Mouse (Mus musculus): ENCODE results near the gene Dpf3. TPM values are rescaled to one million over a fixed set of nuclear protein-coding genes. Genes with fewer than 3 reads are reported as not detected.

Dpf3 gene
- total RNA-seq, 2 experiments from 2014 or later, result 21.2 to 28.7 TPM

- DNase-seq (ENCODE audit: extremely low spot score in 1 of 2, low spot score in 1 of 2), result no peak
Observed at GRCm38 (mm10) chr12:83235781-83236180, 251.7 kb downstream of the Dpf3 start.

GRCm38 (mm10) chr12:83234981-83235380 is 252.5 kb downstream of the Dpf3 start:
- DNase-seq (ENCODE audit: extremely low spot score in 1 of 2, low spot score in 1 of 2), result no peak

GRCm38 (mm10) chr12:83233651-83234050 is 253.9 kb downstream of the Dpf3 start:
- DNase-seq (ENCODE audit: extremely low spot score in 1 of 2, low spot score in 1 of 2), result no peak

DNA sequence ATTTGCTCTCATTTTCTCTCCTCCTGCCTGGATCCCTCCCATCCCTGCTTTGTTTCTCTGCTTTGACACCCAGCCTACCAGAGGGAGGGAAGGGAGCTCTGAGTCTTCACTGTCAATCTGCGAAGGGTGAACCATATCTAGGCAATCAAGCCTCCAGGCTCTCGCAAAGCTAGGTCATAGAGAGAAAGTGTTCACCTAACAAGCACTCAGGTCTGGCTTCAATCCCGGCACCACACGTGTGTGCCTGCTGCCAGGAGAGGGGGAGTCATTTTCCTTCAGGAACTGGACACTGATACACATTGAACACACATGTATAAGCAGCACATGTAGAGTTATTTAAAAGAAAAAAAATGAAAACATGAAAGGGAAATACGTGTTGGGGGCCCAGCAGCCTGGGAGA is 254.6 kb downstream of the Dpf3 start:
- DNase-seq (ENCODE audit: extremely low spot score in 1 of 2, low spot score in 1 of 2), result no peak

- no peak for DNase-seq (ENCODE audit: extremely low spot score in 1 of 2, low spot score in 1 of 2)
Observed at GRCm38 (mm10) chr12:83231258-83231657, 256.3 kb downstream of the Dpf3 start.

DNA sequence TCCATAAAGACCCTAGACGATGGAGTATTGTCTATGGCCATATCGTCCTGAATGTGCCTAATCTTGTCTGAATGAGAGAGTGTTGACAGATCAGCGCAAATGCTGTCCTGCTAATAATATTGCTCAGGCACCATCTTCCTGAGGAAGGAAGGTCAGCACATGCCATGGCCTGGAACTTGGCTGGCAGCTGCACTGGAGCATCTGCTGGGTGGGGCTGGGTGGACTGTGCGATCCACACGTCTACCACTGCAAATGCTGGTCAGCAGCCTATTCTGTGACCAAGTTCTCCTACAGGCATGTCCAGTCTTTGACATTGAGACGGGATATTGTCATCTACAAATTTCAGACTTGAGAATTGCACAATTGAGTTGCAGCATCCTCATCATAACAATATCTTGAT is 257.8 kb downstream of the Dpf3 start:
- DNase-seq (ENCODE audit: extremely low spot score in 1 of 2, low spot score in 1 of 2), result no peak

DNA sequence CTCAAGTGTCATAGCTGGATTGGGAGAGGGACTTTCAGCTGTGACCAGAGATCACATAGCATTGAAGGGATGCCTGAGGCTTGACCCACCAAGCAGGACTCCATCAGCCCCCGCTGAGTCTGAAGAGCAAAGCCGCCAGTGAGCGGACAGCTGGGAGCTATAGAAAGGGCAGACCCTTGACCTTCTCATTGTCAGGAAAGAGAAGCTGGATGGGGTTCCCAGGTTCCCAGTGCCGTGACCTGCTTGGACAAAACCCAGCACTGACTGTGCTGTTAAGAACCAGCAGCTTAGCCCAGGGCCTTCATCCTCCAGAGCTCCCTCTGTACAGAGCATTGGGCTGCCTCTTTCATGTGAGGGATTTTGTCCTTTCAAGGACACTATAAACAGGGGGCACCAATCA is 260.5 kb downstream of the Dpf3 start:
- DNase-seq (ENCODE audit: extremely low spot score in 1 of 2, low spot score in 1 of 2), result no peak

DNA sequence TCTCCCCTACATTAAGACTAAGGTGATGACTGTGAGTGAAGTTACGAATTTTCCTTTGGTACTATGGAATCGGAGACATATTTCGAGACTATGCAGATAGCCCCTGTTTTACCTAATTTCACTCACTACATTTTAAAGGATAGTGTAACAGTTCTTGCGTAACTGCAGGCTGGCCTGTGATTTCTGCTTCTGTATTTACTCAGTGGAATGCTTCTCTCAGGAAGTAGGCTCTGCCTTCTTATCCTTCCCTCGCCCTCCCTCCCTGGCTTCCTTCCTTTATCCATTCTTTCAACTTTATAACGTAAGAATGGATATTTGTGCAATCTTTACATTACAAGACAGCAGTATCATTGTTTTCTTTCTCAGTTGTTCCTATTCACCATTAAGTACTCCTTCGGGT is 266.6 kb downstream of the Dpf3 start:
- DNase-seq (ENCODE audit: extremely low spot score in 1 of 2, low spot score in 1 of 2), result no peak

DNA sequence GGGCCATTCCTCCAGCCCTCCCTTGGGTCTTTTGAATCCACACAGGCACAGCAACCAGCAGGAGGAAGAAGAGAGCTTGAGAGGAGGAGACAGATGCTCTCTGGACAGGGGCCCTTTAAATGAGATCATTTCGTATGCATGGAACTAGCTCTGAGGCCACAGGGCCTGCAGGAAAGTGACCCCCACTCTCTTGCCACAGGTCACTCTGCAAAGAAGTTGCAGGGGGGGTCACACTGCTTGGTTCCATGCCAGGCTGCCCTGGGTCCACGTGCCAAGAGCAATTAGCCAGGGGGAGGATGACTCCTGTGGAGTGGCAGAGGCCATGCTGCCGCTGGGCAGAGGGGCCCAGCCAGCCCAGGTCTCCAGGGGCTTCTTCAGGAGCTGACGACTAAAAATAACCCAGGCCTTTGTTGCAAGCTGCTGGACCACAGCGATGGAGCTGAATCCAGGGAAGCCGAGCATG is 273.6 kb downstream of the Dpf3 start:
- no peak for DNase-seq (ENCODE audit: extremely low spot score in 1 of 2, low spot score in 1 of 2)

DNA sequence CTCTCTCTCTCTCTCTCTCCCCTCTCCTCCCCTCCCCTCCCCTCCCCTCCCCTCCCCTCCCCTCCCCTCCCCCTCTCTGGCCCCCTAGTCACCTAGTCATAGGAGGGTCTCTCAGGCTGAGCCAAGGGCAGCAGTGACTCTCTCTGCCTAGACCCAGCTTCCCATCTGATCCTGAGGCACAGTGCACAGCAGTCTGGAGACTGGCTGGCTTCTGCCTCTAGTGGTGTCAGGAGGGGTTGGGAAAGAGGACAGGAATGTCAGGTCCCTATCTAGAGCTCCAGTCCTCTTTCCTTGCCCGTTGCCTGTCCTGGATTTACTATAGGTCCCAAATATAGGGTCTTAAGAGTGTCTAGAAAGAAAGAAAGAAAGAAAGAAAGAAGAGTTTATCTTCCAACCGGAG is 275.5 kb downstream of the Dpf3 start:
- no peak for DNase-seq (ENCODE audit: extremely low spot score in 1 of 2, low spot score in 1 of 2)

GRCm38 (mm10) chr12:83211146-83211822 is 276.2 kb downstream of the Dpf3 start:
- DNase-seq (ENCODE audit: extremely low spot score in 1 of 2, low spot score in 1 of 2), result no peak

DNA sequence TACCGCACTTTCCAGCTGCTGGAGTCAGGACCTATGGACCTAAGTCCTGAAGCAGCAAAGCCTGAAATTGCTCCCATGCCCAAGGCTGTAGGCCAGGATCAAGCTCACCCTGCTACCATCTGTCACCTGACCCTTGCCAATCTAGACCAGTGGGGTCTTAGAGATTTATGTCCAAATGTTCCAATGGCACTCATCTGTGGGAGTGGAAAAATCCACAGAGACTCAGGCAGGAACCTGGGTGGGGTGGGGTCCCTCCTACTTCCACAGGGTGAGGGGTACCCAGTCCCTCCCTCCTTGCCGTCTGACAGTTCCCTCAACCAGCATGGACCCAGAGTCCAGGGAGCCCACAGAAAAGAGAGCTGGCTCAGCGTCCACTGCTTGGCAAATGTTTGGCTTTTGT is 276.8 kb downstream of the Dpf3 start:
- DNase-seq (ENCODE audit: extremely low spot score in 1 of 2, low spot score in 1 of 2), result no peak

- no peak for DNase-seq (ENCODE audit: extremely low spot score in 1 of 2, low spot score in 1 of 2)
Observed at GRCm38 (mm10) chr12:83210294-83210693, 277.2 kb downstream of the Dpf3 start.

DNA sequence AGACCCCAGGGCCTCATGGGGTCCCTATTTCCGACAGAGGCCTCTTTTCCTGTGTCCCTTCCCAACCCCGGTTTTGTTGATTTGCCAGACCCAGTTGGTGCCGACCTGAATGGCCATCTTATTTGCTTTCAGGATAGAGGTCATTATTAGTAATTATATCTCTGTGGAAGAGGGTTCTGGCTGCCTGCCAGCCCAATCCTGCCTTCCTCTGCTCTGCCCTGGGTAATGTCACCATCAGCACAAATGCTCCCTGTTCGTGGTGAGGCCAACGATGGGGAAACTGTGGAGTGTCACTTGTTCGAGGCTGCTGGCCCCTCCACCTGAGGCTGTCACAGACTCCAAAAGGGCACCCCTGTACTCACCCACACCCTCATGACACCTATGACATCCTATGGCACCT is 278.1 kb downstream of the Dpf3 start:
- DNase-seq (ENCODE audit: extremely low spot score in 1 of 2, low spot score in 1 of 2), result no peak

- DNase-seq (ENCODE audit: extremely low spot score in 1 of 2, low spot score in 1 of 2), result no peak
Observed at GRCm38 (mm10) chr12:83208841-83209240, 278.7 kb downstream of the Dpf3 start.

DNA sequence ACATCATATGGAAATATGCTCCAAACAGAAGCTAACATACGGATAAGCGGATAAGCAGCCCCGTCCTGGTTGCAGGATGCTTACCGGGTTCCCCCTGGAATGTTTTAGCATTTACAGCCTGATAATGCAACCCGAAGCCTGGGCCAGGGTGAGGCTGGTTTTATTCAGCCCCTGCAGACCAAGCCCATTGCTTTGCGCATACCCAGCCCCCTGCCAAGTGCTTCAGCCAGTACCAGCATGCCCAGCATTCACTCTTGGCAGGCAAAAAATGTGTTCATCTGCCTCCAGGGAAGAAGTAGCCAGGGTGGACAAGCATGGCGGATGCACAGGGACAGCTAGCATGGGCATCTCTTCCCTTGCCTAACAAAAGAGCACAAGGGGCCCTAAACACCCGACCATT is 279.5 kb downstream of the Dpf3 start:
- DNase-seq (ENCODE audit: extremely low spot score in 1 of 2, low spot score in 1 of 2), result peak in 1 of 2 experiments; percentile 29

- DNase-seq (ENCODE audit: extremely low spot score in 1 of 2, low spot score in 1 of 2), result no peak
Observed at GRCm38 (mm10) chr12:83207481-83207880, 280.0 kb downstream of the Dpf3 start.

DNA sequence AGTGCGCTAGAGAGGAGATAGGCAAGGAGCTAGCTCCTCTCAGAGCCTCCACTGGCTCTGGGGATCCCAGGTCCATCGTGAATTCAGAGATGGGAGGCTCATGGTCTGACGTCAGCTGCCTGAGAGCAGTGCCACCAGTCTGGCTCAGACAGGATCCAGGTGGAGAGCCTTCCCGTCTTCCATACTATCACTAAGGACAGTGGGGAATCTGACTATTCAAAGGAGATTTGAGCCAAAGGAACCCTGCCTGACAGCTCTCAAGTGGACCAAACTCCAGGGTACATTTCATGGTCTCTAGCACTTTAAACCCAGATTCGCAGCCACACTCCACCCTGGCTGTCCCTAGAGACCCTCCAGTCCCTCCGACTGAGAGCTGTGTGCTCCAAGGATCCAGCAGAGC is 280.6 kb downstream of the Dpf3 start:
- no peak for DNase-seq (ENCODE audit: extremely low spot score in 1 of 2, low spot score in 1 of 2)

GRCm38 (mm10) chr12:83204361-83204760 is 283.2 kb downstream of the Dpf3 start:
- DNase-seq (ENCODE audit: extremely low spot score in 1 of 2, low spot score in 1 of 2), result no peak

DNA sequence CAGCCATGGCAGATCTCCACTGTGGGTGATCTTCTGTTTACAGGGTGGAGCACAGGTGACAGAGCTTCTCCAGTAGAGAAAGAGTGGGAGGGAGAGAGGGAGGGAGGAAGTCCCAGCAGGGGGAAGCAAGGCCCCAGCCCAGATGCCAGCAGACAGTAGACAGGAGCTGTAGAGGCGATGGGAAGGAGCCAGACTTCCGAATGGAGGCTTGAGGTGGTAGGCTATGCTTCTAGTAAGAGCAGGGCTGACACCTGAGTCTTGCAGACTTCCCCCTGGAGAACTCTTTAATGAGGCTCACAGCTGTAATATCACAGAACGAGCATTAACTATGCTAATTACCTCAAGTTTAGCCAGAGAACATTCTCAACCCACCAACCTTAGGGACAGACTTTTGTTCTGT is 285.8 kb downstream of the Dpf3 start:
- DNase-seq (ENCODE audit: extremely low spot score in 1 of 2, low spot score in 1 of 2), result no peak

DNA sequence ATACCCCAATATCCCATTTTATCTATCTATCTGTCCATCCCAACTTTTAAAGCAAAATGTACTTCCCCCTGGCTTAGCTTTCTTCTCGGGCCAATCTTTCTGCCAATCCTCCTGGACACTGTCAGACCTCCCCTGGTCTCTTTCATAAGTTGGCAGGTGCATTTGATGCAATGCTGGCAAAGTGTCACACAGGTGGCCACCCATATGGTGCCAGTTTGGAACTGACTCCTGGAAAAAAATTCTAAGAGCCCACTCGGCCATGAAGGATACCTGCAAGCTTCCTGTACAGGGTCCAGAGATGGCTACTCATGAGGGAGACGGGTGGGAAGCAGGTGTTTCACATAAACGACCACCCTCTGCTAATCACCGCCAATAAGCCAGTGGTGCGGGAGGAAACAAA is 307.0 kb downstream of the Dpf3 start:
- DNase-seq (ENCODE audit: extremely low spot score in 1 of 2, low spot score in 1 of 2), result no peak

DNA sequence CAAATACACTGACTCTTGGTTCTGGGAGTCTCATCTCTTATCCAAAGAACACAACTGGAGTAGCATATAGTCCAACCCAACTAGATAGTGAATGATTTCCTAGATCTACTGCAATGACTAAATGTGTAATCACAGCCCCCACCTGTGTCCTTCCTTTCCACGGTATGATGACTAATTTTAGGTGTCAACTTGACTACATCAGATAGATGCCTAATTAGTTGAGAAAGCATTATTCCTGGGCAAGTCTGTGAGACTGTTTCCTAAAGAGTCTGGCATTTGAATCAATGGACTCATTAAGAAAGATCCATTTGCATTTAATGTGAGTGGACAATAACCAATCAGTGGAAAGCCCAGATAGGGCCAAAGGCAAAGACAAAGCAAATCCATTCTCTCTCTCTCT is 307.7 kb downstream of the Dpf3 start:
- DNase-seq (ENCODE audit: extremely low spot score in 1 of 2, low spot score in 1 of 2), result no peak

- no peak for DNase-seq (ENCODE audit: extremely low spot score in 1 of 2, low spot score in 1 of 2)
Observed at GRCm38 (mm10) chr12:83178770-83179169, 308.7 kb downstream of the Dpf3 start.

Data from layer of hippocampus, postnatal 25 days (tissue).